Mouse (Mus musculus): Measurements from ENCODE around the gene Arih2. TPM values are rescaled to one million over a fixed set of nuclear protein-coding genes. Genes with fewer than 3 reads are reported as not detected.

The Arih2 gene
- 52.7 and 58.2 TPM in 2 replicates for polyA plus RNA-seq (2015; fragmentation: Nextera tagmentation; extraction: Ambion mirVana)

- Histone ChIP-seq H3K9me3 (ENCODE audit: low read length) (no peaks in the 10 kb centered on the region), H3K27me3 (ENCODE audit: insufficient read depth, low read length) (no peaks in the 10 kb centered on the region), H3K9ac (replicated peaks; ENCODE audit: low read length) (peak within 1 kb of the TSS; percentile 95), H3K4me3 (ENCODE audit: low read length) (peak within 1 kb of the TSS; percentile 100), H3K36me3 (ENCODE audit: insufficient read depth, low read length) (no peaks in the 10 kb centered on the region), H3K4me2 (replicated peaks; ENCODE audit: low read depth, low read length) (peak within 1 kb of the TSS; percentile 74), H3K27ac (ENCODE audit: low read length) (peak within 1 kb of the TSS; percentile 93), H3K4me1 (ENCODE audit: insufficient read depth, low read length) (peaks cover 10% of the 10 kb centered on the region)
- ATAC-seq (ENCODE audit: low FRiP score, low TSS enrichment), result peak; percentile 98
- under 1% methylated on average over 112 of the region's 112 CpGs for WGBS
Measured at GRCm38 (mm10) chr9:108648611-108649560, at the start of gene Arih2. Gene Arih2, minus strand, starts transcription at chr9:108649386.

DNA sequence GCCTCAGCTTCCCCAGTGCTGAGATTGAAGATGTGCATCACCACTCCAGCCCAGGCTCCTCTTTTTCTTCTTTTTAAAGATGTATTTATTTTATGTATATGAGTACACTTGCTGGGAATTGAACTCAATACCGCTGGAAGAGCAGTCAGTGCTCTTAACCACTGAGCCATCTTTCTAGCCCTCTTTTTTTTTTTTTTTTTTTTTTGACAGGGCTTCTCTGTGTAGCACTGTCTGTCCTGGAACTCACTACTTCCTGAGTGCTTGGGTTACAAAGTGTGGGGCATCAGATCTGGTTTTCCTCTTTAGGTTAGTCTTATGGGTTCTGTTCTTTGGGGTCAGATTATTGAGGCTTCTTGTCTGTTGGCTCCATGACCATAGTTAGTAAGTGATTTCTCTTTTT is 45.3 kb upstream of the Arih2 start:
- peaks cover 14% of the 10 kb centered on the region for H3K4me1 ChIP-seq (ENCODE audit: insufficient read depth, low read length)
- no peaks in the 10 kb centered on the region for H3K27me3 ChIP-seq (ENCODE audit: insufficient read depth, low read length)
- H3K27ac ChIP-seq (ENCODE audit: low read length), result no peak overlapping the region
- H3K4me3 ChIP-seq (ENCODE audit: low read length), result no peak overlapping the region
- 0 out of 2 replicates have a peak, but pooled peaks cover 2% of the 10 kb centered on the region for H3K36me3 ChIP-seq (ENCODE audit: insufficient read depth, low read length)
- ATAC-seq (ENCODE audit: low FRiP score, low TSS enrichment), result no peak
- 75% methylated on average over 1 of the region's 1 CpGs for WGBS
- H3K9me3 ChIP-seq (ENCODE audit: low read length), result no peaks in the 10 kb centered on the region
- no peak overlapping the region for H3K9ac ChIP-seq (replicated peaks; ENCODE audit: low read length)
- peak overlapping the region; percentile 84; the same call in 1 of the 2 replicates for H3K4me2 ChIP-seq (replicated peaks; ENCODE audit: low read depth, low read length)

GRCm38 (mm10) chr9:108693946-108694345 is 44.8 kb upstream of the Arih2 start:
- no peaks in the 10 kb centered on the region for H3K9me3 ChIP-seq (ENCODE audit: low read length)
- peaks cover 14% of the 10 kb centered on the region for H3K4me1 ChIP-seq (ENCODE audit: insufficient read depth, low read length)
- 52% methylated on average over 4 of the region's 4 CpGs for WGBS
- H3K4me3 ChIP-seq (ENCODE audit: low read length), result no peak overlapping the region
- 0 out of 2 replicates have a peak, but pooled peaks cover 2% of the 10 kb centered on the region for H3K36me3 ChIP-seq (ENCODE audit: insufficient read depth, low read length)
- ATAC-seq (ENCODE audit: low FRiP score, low TSS enrichment), result no peak
- no peak overlapping the region for H3K9ac ChIP-seq (replicated peaks; ENCODE audit: low read length)
- H3K27me3 ChIP-seq (ENCODE audit: insufficient read depth, low read length), result no peaks in the 10 kb centered on the region
- no peak overlapping the region for H3K27ac ChIP-seq (ENCODE audit: low read length)
- H3K4me2 ChIP-seq (replicated peaks; ENCODE audit: low read depth, low read length), result peak overlapping the region; percentile 84

DNA sequence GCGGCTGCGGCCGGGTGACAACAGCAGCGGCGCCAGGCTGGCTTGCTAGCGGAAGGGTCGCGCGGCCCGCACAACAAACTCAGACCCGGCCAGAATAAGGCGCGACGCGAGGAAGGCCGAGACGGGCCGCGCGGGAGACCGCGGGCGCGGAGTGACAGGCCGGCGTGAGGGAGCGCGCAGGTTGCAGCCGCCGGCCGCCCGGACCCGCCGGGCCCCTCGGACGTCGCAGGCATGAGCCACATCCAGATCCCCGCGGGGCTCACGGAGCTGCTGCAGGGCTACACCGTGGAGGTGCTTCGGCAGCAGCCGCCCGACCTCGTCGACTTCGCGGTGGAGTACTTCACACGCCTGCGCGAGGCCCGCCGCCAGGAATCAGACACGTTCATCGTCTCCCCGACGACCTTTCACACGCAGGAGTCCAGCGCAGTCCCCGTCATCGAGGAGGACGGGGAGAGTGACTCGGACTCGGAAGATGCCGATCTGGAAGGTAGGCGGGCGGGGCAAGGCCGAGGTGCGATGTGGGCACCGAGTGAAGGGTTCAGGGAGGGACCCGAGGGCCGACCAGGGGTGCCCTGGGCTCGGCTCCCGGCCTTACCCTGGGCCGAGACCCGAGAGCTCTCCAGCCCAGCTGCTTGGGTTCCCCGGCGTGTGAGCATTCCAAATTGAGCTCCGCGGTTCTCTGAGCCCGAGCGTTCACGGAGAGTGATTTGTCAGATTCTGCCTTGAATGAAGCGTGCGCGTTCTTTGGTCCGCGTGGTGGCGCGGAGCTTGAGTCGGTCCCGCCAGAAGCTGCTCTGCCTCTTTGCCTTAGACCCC is 43.2 kb upstream of the Arih2 start:
- no peaks in the 10 kb centered on the region for H3K27me3 ChIP-seq (ENCODE audit: insufficient read depth, low read length)
- H3K36me3 ChIP-seq (ENCODE audit: insufficient read depth, low read length), result 0 out of 2 replicates have a peak, but pooled peaks cover 2% of the 10 kb centered on the region
- peak overlapping the region; percentile 84 for H3K4me2 ChIP-seq (replicated peaks; ENCODE audit: low read depth, low read length)
- under 1% methylated on average over 89 of the region's 92 CpGs for WGBS
- H3K27ac ChIP-seq (ENCODE audit: low read length), result peak overlapping the region; percentile 69
- H3K4me1 ChIP-seq (ENCODE audit: insufficient read depth, low read length), result peaks cover 14% of the 10 kb centered on the region
- H3K9ac ChIP-seq (replicated peaks; ENCODE audit: low read length), result peak overlapping the region; percentile 87
- peak; percentile 79 for ATAC-seq (ENCODE audit: low FRiP score, low TSS enrichment)
- no peaks in the 10 kb centered on the region for H3K9me3 ChIP-seq (ENCODE audit: low read length)
- H3K4me3 ChIP-seq (ENCODE audit: low read length), result peak overlapping the region; percentile 79

DNA sequence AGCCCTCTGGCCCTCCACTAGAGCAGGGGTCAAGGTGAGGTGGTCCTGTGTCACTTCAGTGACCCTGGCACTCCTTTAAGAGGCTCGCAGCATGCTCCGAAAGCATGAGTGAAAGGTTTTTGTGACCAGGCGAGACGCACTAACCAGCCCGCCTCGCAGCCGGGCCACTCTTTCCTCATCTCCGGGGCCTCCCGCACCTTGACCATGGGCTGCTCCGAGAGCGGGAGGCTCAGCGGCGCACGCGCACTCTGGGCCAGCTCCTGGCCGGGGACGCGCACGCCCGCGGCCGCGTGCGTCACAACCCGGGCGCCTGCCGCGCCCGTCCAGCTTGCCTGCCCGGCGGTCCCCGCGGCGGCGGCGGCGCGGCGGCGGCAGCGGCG is 42.6 kb upstream of the Arih2 start:
- Histone ChIP-seq H3K9me3 (ENCODE audit: low read length) (no peaks in the 10 kb centered on the region), H3K9ac (replicated peaks; ENCODE audit: low read length) (peak overlapping the region; percentile 87), H3K27ac (ENCODE audit: low read length) (peak overlapping the region; percentile 69), H3K4me2 (replicated peaks; ENCODE audit: low read depth, low read length) (peak overlapping the region; percentile 84), H3K27me3 (ENCODE audit: insufficient read depth, low read length) (no peaks in the 10 kb centered on the region), H3K4me1 (ENCODE audit: insufficient read depth, low read length) (peaks cover 14% of the 10 kb centered on the region), H3K36me3 (ENCODE audit: insufficient read depth, low read length) (0 out of 2 replicates have a peak, but pooled peaks cover 2% of the 10 kb centered on the region), H3K4me3 (ENCODE audit: low read length) (peak overlapping the region; percentile 79)
- under 1% methylated on average over 42 of the region's 42 CpGs for WGBS
- ATAC-seq (ENCODE audit: low FRiP score, low TSS enrichment), result peak; percentile 92

DNA sequence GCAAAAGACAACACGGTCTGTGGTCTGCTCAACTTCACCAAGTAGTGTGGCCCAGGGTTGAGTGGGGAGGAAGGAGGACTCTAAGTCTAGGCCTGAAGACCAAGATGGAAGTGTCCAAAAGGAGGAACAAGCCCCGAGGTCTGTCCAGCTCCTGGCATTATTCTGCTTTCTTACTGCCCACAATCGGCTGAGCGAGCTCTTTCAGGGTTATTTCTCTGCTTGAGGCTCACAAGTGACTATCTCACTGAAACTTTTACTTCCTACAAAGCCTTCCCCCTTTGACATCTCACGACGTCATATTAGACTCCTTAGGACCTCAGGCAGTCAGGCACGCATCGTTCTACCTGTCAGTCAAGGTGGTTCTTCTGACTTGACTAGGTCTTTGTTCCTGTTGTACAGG is 42.2 kb upstream of the Arih2 start:
- peak; percentile 2; the same call in 1 of the 2 replicates for ATAC-seq (ENCODE audit: low FRiP score, low TSS enrichment)
- H3K27ac ChIP-seq (ENCODE audit: low read length), result peak overlapping the region; percentile 26; the same call in 1 of the 2 replicates
- 65% methylated on average over 8 of the region's 8 CpGs for WGBS
- no peaks in the 10 kb centered on the region for H3K27me3 ChIP-seq (ENCODE audit: insufficient read depth, low read length)
- H3K36me3 ChIP-seq (ENCODE audit: insufficient read depth, low read length), result 0 out of 2 replicates have a peak, but pooled peaks cover 2% of the 10 kb centered on the region
- peak overlapping the region; percentile 87 for H3K9ac ChIP-seq (replicated peaks; ENCODE audit: low read length)
- peaks cover 14% of the 10 kb centered on the region for H3K4me1 ChIP-seq (ENCODE audit: insufficient read depth, low read length)
- peak overlapping the region; percentile 84 for H3K4me2 ChIP-seq (replicated peaks; ENCODE audit: low read depth, low read length)
- peak overlapping the region; percentile 79 for H3K4me3 ChIP-seq (ENCODE audit: low read length)
- H3K9me3 ChIP-seq (ENCODE audit: low read length), result no peaks in the 10 kb centered on the region

DNA sequence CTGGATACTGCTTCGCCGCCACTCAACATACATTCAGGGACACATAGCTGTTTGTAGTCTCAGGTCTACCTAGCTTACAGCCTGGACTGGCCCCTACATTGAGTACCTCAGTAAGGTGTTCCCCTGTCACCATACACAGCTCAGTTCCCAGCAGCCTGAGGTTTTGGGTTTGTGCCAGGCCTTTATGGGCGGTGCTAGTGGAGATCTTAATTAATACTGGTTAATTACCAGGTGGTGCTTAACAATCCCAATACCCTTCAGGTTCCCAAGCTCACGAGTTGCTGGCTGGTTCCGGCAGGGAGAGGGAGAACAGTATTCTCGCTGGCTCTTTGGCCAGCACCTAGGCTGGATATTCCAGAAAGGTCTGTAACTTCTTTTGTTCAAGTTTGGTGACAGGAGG is 41.7 kb upstream of the Arih2 start:
- Histone ChIP-seq H3K27me3 (ENCODE audit: insufficient read depth, low read length) (no peaks in the 10 kb centered on the region), H3K4me1 (ENCODE audit: insufficient read depth, low read length) (peaks cover 14% of the 10 kb centered on the region), H3K4me3 (ENCODE audit: low read length) (no peak overlapping the region), H3K9me3 (ENCODE audit: low read length) (no peaks in the 10 kb centered on the region), H3K4me2 (replicated peaks; ENCODE audit: low read depth, low read length) (no peak overlapping the region), H3K36me3 (ENCODE audit: insufficient read depth, low read length) (0 out of 2 replicates have a peak, but pooled peaks cover 2% of the 10 kb centered on the region), H3K9ac (replicated peaks; ENCODE audit: low read length) (no peak overlapping the region), H3K27ac (ENCODE audit: low read length) (no peak overlapping the region)
- no peak for ATAC-seq (ENCODE audit: low FRiP score, low TSS enrichment)
- WGBS, result 90% methylated on average over 6 of the region's 6 CpGs

GRCm38 (mm10) chr9:108689993-108690392 is 40.8 kb upstream of the Arih2 start:
- no peaks in the 10 kb centered on the region for H3K9me3 ChIP-seq (ENCODE audit: low read length)
- H3K36me3 ChIP-seq (ENCODE audit: insufficient read depth, low read length), result no peaks in the 10 kb centered on the region
- no peaks in the 10 kb centered on the region for H3K27me3 ChIP-seq (ENCODE audit: insufficient read depth, low read length)
- no peak for ATAC-seq (ENCODE audit: low FRiP score, low TSS enrichment)
- no peak overlapping the region for H3K27ac ChIP-seq (ENCODE audit: low read length)
- H3K4me2 ChIP-seq (replicated peaks; ENCODE audit: low read depth, low read length), result no peak overlapping the region
- no peak overlapping the region for H3K9ac ChIP-seq (replicated peaks; ENCODE audit: low read length)
- H3K4me1 ChIP-seq (ENCODE audit: insufficient read depth, low read length), result peaks cover 14% of the 10 kb centered on the region
- no peak overlapping the region for H3K4me3 ChIP-seq (ENCODE audit: low read length)
- 95% methylated on average over 1 of the region's 1 CpGs for WGBS

GRCm38 (mm10) chr9:108689106-108689505 is 39.9 kb upstream of the Arih2 start, which contains the start of gene Prkar2a:
Gene Prkar2a, plus strand, starts transcription at chr9:108689314.
- Histone ChIP-seq H3K4me3 (ENCODE audit: low read length) (no peak within 1 kb of the TSS), H3K4me1 (ENCODE audit: insufficient read depth, low read length) (peaks cover 12% of the 10 kb centered on the region), H3K9me3 (ENCODE audit: low read length) (no peaks in the 10 kb centered on the region), H3K27ac (ENCODE audit: low read length) (no peak within 1 kb of the TSS), H3K9ac (replicated peaks; ENCODE audit: low read length) (no peak within 1 kb of the TSS), H3K36me3 (ENCODE audit: insufficient read depth, low read length) (no peaks in the 10 kb centered on the region), H3K4me2 (replicated peaks; ENCODE audit: low read depth, low read length) (no peak within 1 kb of the TSS), H3K27me3 (ENCODE audit: insufficient read depth, low read length) (no peaks in the 10 kb centered on the region)
- ATAC-seq (ENCODE audit: low FRiP score, low TSS enrichment), result no peak
- WGBS, result 91% methylated on average over 1 of the region's 1 CpGs

Measured in kidney, embryonic 16.5 days (tissue).